Mouse (Mus musculus): ENCODE measurements around the gene Xxylt1.

- TF ChIP-seq CTCF (IDR thresholded peaks at IDR 0.05; ENCODE audit: borderline replicate concordance, extremely low read depth, insufficient read depth, insufficient read length) = no peak
- TF ChIP-seq POLR2A (IDR thresholded peaks at IDR 0.05; ENCODE audit: borderline replicate concordance, extremely low read depth, insufficient read depth, insufficient read length, poor library complexity, severe bottlenecking) = no peak
Observed at GRCm38 (mm10) chr16:31046217-31046659, 35.0 kb downstream of the Xxylt1 start.
